Comparison of ENCODE assay signal across 10 mouse cellular contexts in genomic region chr10:61466873-61467272, GRCm38 (mm10). TPM values are rescaled to one million over a fixed set of nuclear protein-coding genes. Genes with fewer than 3 reads are reported as not detected.
DNase-seq lines count a peak whose midpoint lies in the region; ATAC-seq and TF ChIP-seq lines count a peak whose summit lies in the region.
"Had no signal": no experiment of that assay in that cellular context is flagged by ENCODE, and none has a peak within 500 bp of the region (broad histone marks: within the 10 kb centered on the region; RNA-seq: fewer than 3 reads in every experiment).

No protein-coding gene starts in this region.

- no peak overlapping the region for H3K27ac ChIP-seq in heart, postnatal 0 days (ENCODE audit: low read depth)
- H3K27ac ChIP-seq in heart, embryonic 10.5 days = no peak overlapping the region
- H3K27ac ChIP-seq in bone marrow macrophage, adult 2 months (ENCODE audit: insufficient read depth, low read depth, low read length) = no peak overlapping the region
- H3K27ac ChIP-seq: embryonic facial prominence, embryonic 12.5 days; macrophage had no signal

- no peak overlapping the region for H3K9ac ChIP-seq in heart, postnatal 0 days (replicated peaks; ENCODE audit: low read depth, low read length)
- H3K9ac ChIP-seq: embryonic facial prominence, embryonic 12.5 days had no signal

- no peak for TF ChIP-seq POLR2A in bone marrow macrophage, adult 2 months (IDR thresholded peaks at IDR 0.05; ENCODE audit: borderline replicate concordance, low read depth, low read length)

- H3K4me2 ChIP-seq in heart, postnatal 0 days (ENCODE audit: low read depth, low read length) = no peak overlapping the region
- H3K4me2 ChIP-seq: embryonic facial prominence, embryonic 12.5 days had no signal

- 21% methylated on average over 5 of the region's 5 CpGs for WGBS in heart, postnatal 0 days
- WGBS in heart, embryonic 10.5 days = 28% methylated on average over 5 of the region's 5 CpGs

- TF ChIP-seq EP300 in heart, postnatal 0 days (IDR thresholded peaks at IDR 0.05; ENCODE audit: low read depth) = no peak

- intact Hi-C loops in left cerebral cortex, postnatal 14 days (cut with DNase I) = no loop called here

- H3K9me3 ChIP-seq in heart, postnatal 0 days (replicated peaks; ENCODE audit: control insufficient read depth, low read length) = no peaks in the 10 kb centered on the region
- H3K9me3 ChIP-seq in heart, embryonic 10.5 days = no peaks in the 10 kb centered on the region
- H3K9me3 ChIP-seq: embryonic facial prominence, embryonic 12.5 days had no signal

- peak; percentile 55 for ATAC-seq in heart, postnatal 0 days (ENCODE audit: insufficient read depth, low read depth)
- ATAC-seq in granulocyte monocyte progenitor cell, adult 5-6 weeks (replicated peaks; ENCODE audit: poor library complexity, severe bottlenecking) = peak; percentile 63
- ATAC-seq in megakaryocyte progenitor cell, adult 5-6 weeks (replicated peaks; ENCODE audit: poor library complexity) = peak; percentile 65

- DNase-seq in heart, postnatal 0 days (ENCODE audit: low spot score) = peak; percentile 77
- no peak for DNase-seq in heart, embryonic 10.5 days (ENCODE audit: low spot score)
- DNase-seq in CD4-positive, CD25-positive, alpha-beta regulatory T cell, adult 2 months (ENCODE audit: low read depth, low spot score) = peak; percentile 71
- no peak for DNase-seq in left cerebral cortex, postnatal 14 days (ENCODE audit: low spot score in 2 of 2)
- no peak for DNase-seq in urinary bladder, adult 18-20 months (ENCODE audit: low spot score in 2 of 2)

- H3K4me1 ChIP-seq in heart, postnatal 0 days (ENCODE audit: control insufficient read depth, insufficient read depth) = no peaks in the 10 kb centered on the region
- no peaks in the 10 kb centered on the region for H3K4me1 ChIP-seq in heart, embryonic 10.5 days
- peaks cover 7% of the 10 kb centered on the region for H3K4me1 ChIP-seq in bone marrow macrophage, adult 2 months (ENCODE audit: control insufficient read depth, insufficient read depth, low read length)
- H3K4me1 ChIP-seq: embryonic facial prominence, embryonic 12.5 days had no signal

- H3K27me3 ChIP-seq in heart, postnatal 0 days (ENCODE audit: control insufficient read depth, insufficient read depth, low read length) = no peaks in the 10 kb centered on the region
- no peaks in the 10 kb centered on the region for H3K27me3 ChIP-seq in heart, embryonic 10.5 days (ENCODE audit: insufficient read depth, poor library complexity, severe bottlenecking)
- H3K27me3 ChIP-seq: embryonic facial prominence, embryonic 12.5 days had no signal

- TF ChIP-seq CTCF in heart, postnatal 0 days (IDR thresholded peaks at IDR 0.05; ENCODE audit: low read depth) = peak; percentile 85
- TF ChIP-seq CTCF in bone marrow macrophage, adult 2 months (IDR thresholded peaks at IDR 0.05; ENCODE audit: low read depth, low read length) = peak; percentile 33; the same call in 1 of the 2 replicates

- no peaks in the 10 kb centered on the region for H3K36me3 ChIP-seq in heart, postnatal 0 days (replicated peaks; ENCODE audit: control insufficient read depth, insufficient read depth, low read length)
- H3K36me3 ChIP-seq in heart, embryonic 10.5 days = no peaks in the 10 kb centered on the region
- H3K36me3 ChIP-seq: embryonic facial prominence, embryonic 12.5 days had no signal

- no peak overlapping the region for H3K4me3 ChIP-seq in heart, postnatal 0 days (ENCODE audit: low read depth, low read length)
- no peak overlapping the region for H3K4me3 ChIP-seq in heart, embryonic 10.5 days
- no peak overlapping the region for H3K4me3 ChIP-seq in bone marrow macrophage, adult 2 months (ENCODE audit: insufficient read depth, low read length)
- H3K4me3 ChIP-seq: embryonic facial prominence, embryonic 12.5 days had no signal

RNA-seq across cellular contexts. Expression of gene Lrrc20, which starts 8.7 kb away (rescaled TPM):
- 13.9 and 15.2 TPM in 2 replicates for total RNA-seq in heart, postnatal 0 days (2014; rRNA removed; ENCODE audit: low replicate concordance)
- polyA plus RNA-seq in heart, postnatal 0 days (2015; fragmentation: Nextera tagmentation; extraction: Ambion mirVana) = 12.9 and 13.9 TPM in 2 replicates
- polyA plus RNA-seq in heart, embryonic 10.5 days (2016; fragmentation: Nextera tagmentation; extraction: Ambion mirVana) = 10.5 and 14.0 TPM in 2 replicates
- 12.6 and 13.9 TPM in 2 replicates for polyA plus RNA-seq in bone marrow macrophage, adult 2 months (2012; ENCODE audit: insufficient read depth, insufficient read length, missing spikeins)
- total RNA-seq in granulocyte monocyte progenitor cell, adult 5-6 weeks (2014; fragmentation: Nextera tagmentation) = 6.6 and 11.5 TPM in 2 replicates
- total RNA-seq in granulocyte monocyte progenitor cell, adult 5-6 weeks (2017) = 4.8 and 5.6 TPM in 2 replicates
- total RNA-seq in megakaryocyte progenitor cell, adult 5-6 weeks (2015) = 5.6 and 6.1 TPM in 2 replicates
- total RNA-seq in megakaryocyte progenitor cell, adult 5-6 weeks (2017) = 6.0 and 7.4 TPM in 2 replicates
- 10 to 100 TPM; 13.0 to 13.9 TPM for total RNA-seq in left cerebral cortex, postnatal 14 days (2021)

RNA-seq across cellular contexts. Expression of gene Eif4ebp2, which starts 14.4 kb away (rescaled TPM):
- 14.7 and 24.4 TPM in 2 replicates for total RNA-seq in heart, postnatal 0 days (2014; rRNA removed; ENCODE audit: low replicate concordance)
- 38.7 and 40.0 TPM in 2 replicates for polyA plus RNA-seq in heart, postnatal 0 days (2015; fragmentation: Nextera tagmentation; extraction: Ambion mirVana)
- polyA plus RNA-seq in heart, embryonic 10.5 days (2016; fragmentation: Nextera tagmentation; extraction: Ambion mirVana) = 51.2 and 53.1 TPM in 2 replicates
- polyA plus RNA-seq in bone marrow macrophage, adult 2 months (2012; ENCODE audit: insufficient read depth, insufficient read length, missing spikeins) = 91.9 and 105 TPM in 2 replicates
- total RNA-seq in granulocyte monocyte progenitor cell, adult 5-6 weeks (2014; fragmentation: Nextera tagmentation) = 175 and 185 TPM in 2 replicates
- 11.8 and 14.0 TPM in 2 replicates for total RNA-seq in granulocyte monocyte progenitor cell, adult 5-6 weeks (2017)
- total RNA-seq in megakaryocyte progenitor cell, adult 5-6 weeks (2015) = 154 TPM in 2 replicates
- 11.2 and 12.1 TPM in 2 replicates for total RNA-seq in megakaryocyte progenitor cell, adult 5-6 weeks (2017)
- total RNA-seq in left cerebral cortex, postnatal 14 days (2021) = 10 to 100 TPM; 43.0 to 45.8 TPM

RNA-seq across cellular contexts. Expression of gene Nodal, which starts 49.1 kb away (rescaled TPM):
- 0.12 TPM in 1 of 2 replicates, not detected in the other for total RNA-seq in heart, postnatal 0 days (2014; rRNA removed; ENCODE audit: low replicate concordance)
- polyA plus RNA-seq in heart, postnatal 0 days (2015; fragmentation: Nextera tagmentation; extraction: Ambion mirVana) = 0.23 and 0.45 TPM in 2 replicates
- 0.28 TPM in 1 of 2 replicates, not detected in the other for polyA plus RNA-seq in heart, embryonic 10.5 days (2016; fragmentation: Nextera tagmentation; extraction: Ambion mirVana)
- polyA plus RNA-seq in bone marrow macrophage, adult 2 months (2012; ENCODE audit: insufficient read depth, insufficient read length, missing spikeins) = not detected in 2 replicates
- not detected in 2 replicates for total RNA-seq in granulocyte monocyte progenitor cell, adult 5-6 weeks (2014; fragmentation: Nextera tagmentation)
- total RNA-seq in granulocyte monocyte progenitor cell, adult 5-6 weeks (2017) = not detected in 2 replicates
- not detected in 2 replicates for total RNA-seq in megakaryocyte progenitor cell, adult 5-6 weeks (2015)
- not detected in 2 replicates for total RNA-seq in megakaryocyte progenitor cell, adult 5-6 weeks (2017)
- under 1 TPM; 0.25 to 0.33 TPM for total RNA-seq in left cerebral cortex, postnatal 14 days (2021)
- polyA plus RNA-seq: macrophage had no signal

Comparison
In these comparisons a context has a peak if more than half of its experiments do, and no peak if none do; other contexts are left out.
1. DNase-seq: peak in heart, postnatal 0 days (single experiment) and CD4-positive, CD25-positive, alpha-beta regulatory T cell, adult 2 months (single experiment); none in heart, embryonic 10.5 days (single experiment), left cerebral cortex, postnatal 14 days (0 of 2) and urinary bladder, adult 18-20 months (0 of 2).
2. Peak in every context shown above with its lines, with median percentiles within 50 percentile points of each other: ATAC-seq.